Mouse (Mus musculus) T-helper 1 cell (primary cell): ENCODE results near the gene Fgfr2.

ENCODE experiments used
- in situ Hi-C: fragments of 300-600 bp; cut with MboI, MseI; formaldehyde crosslinking; loops from one replicate; pipeline ENCODE4 v1.15.1; 2025; ENCODE audit warnings: high pct_unique_total_duplicates

Fgfr2 gene

GRCm38 (mm10) chr7:132730510-132730909 is 392.6 kb downstream of the Fgfr2 start:
- in situ Hi-C loops = no loop called here

GRCm38 (mm10) chr7:132729093-132729831 is 393.9 kb downstream of the Fgfr2 start:
- in situ Hi-C loops = no loop called here

- in situ Hi-C loops = no loop called here
These were observed 396.9 kb downstream of the Fgfr2 start for GRCm38 (mm10) chr7:132726106-132726861.

- in situ Hi-C loops = no loop called here
These were observed 398.6 kb downstream of the Fgfr2 start for GRCm38 (mm10) chr7:132724501-132725062.

GRCm38 (mm10) chr7:132723906-132724305 is 399.2 kb downstream of the Fgfr2 start:
- in situ Hi-C loops = no loop called here

DNA sequence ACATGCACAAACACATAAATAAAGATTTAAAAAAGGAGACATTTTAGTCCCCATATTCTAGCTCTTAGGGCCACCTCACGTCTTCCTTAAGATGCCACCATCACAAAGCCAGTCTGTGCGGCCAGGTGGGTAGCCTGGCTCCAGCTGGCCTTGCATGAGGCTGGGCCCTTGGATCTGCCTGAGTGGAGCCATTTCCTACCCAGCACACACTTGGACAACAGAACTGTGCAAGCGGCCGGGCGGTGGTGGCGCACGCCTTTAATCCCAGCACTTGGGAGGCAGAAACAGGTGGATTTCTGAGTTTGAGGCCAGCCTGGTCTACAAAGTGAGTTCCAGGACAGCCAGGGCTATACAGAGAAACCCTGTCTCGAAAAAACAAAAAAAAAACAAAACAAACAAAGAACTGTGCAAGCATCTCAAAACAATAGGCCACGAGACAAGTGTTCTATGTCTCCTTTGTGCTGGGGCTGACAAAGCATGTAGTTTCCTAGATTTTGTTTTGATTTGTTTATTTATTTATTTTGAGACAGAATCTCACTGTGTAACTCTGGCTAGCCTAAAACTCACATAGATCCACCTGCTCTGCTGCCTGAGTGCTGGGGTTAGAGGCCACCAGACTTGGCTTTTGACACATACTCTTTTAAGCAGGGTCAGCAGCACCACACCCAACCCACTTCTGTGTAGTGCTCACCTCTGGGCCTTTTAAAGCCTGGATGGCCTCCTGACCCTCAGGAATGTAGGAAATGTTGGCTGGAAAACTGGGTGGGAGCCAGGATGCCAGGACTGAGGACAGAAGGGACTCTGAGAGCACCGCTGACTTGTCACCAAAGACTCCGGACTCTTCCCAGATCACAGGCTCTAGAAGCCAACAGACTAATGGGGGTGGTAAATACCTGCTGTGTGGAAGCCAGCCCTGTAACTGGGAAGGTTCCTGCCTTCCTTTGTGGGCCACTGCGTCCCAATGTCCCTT is 400.5 kb downstream of the Fgfr2 start:
- in situ Hi-C loops = no loop called here

DNA sequence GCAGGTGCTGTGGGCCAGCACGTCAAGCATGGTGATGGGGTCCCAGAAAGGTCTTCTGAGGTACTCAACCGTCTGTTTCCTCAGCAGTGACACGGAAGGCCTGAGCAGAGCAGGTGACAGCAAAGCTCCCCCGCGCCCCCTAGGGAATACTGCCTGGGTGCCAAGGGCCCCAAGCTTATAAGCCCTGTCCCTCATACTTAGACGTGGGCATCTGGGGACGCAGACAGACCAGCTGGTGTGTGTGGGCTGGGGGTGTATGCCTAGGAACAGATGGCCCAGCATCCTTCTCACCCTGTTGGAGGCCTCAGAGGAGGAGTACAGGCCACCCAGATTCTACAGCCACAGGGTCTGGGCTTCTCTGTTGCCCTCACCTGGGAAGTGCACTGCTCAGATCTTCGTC is 402.6 kb downstream of the Fgfr2 start:
- in situ Hi-C loops = no loop called here

DNA sequence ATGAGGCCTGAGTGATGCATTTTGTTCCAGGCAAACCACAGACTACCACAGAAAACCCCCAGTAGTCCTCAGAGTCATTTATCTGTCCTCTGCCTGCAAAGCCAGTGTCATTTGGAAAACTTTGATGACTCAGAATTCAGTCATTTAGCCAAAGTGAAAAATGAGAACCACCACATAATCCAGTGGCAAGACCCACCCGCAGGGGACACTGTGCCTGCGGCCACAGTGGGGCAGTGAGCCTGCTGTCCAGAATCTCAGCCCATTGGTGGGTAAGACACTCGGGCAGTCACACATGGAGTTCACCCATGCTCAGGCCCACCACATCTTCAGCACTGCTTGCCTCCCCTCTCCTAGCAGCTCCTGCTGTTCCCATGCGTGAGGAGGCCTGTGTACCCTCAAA is 403.6 kb downstream of the Fgfr2 start:
- in situ Hi-C loops = no loop called here

DNA sequence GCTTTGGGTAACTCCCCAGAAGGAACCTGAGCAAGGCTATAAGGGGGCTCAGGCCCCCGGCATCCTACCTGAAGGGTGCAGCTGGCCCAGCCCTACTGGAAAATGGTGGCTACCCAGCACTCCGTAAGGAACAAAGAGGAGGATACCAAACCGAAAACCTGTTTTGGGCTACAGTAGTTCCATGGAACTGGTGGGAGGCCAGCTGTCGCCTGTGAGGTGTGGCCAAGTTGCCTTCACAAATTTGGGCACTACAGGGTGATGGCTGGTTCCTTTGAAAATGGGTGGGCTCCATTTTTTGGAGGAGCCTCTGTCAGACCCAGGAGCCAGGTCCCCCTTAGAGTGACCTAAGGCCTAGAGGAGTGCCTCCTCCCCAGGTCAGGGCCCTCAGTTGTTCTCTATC is 407.9 kb downstream of the Fgfr2 start:
- in situ Hi-C loops = no loop called here

DNA sequence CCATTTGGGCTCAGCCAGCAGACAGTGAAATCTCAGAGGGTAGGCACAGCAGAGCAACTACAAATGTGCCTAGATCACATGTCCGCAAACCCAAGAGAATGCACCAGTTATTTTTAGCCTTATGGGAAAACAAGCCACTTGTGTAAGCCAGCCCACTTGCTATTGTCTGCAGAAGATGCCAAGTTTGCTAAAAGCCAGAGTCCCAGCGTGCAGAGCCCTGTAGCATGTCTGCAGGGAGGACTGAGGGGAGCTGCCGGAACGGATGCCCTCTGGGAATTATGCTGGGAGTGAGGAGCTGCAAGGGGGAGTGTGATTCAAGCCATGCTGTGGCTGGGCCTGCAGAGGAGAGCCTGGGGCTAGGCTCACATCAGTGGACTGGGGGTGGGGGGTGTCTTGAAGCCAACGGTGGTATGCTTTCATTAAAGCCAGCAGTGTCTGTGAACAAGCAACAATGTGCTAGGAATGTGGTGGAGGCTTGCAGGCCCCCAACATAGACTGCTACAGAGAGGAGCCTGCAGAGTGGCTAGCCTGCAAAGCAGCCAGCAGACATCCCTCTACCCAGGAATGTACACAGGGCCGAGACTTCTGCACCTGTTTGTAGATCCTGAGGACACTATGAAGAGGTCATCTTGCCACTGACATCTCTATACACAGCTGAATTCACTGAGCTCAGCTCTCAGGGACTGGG is 408.8 kb downstream of the Fgfr2 start:
- in situ Hi-C loops = no loop called here

DNA sequence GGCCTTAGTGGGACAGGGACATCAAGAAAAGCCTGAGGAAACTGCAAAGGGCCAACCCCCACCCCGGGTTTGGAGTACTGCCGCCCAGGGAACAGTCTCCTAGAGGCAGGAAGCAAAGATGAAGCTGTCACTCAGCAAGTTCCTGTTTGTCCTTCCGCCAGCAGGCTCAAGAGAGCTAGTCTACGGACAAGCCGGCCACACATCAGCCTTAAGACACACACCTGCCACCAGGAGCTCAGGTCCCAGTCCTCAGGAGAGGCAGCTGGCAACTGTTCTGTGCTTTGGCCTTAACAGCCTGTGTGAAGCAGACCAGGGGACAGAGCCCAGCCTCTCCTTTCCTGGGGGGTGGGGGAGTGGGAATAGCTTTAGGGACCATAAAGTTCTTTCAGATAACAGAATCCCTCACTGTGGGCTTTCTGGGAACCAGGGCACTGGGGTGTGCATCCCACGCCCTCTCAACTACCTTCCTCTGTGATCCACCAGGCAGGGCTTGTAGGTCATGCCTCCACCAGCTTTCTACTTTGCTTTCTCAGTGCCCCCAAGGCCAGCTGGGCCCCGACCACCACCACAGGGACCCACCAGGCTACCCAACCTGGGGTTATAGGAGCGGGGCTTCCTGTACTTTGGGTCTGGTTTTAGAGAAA is 409.5 kb downstream of the Fgfr2 start:
- in situ Hi-C loops = no loop called here

- in situ Hi-C loops = no loop called here
These were observed 410.2 kb downstream of the Fgfr2 start for GRCm38 (mm10) chr7:132712956-132713355.

DNA sequence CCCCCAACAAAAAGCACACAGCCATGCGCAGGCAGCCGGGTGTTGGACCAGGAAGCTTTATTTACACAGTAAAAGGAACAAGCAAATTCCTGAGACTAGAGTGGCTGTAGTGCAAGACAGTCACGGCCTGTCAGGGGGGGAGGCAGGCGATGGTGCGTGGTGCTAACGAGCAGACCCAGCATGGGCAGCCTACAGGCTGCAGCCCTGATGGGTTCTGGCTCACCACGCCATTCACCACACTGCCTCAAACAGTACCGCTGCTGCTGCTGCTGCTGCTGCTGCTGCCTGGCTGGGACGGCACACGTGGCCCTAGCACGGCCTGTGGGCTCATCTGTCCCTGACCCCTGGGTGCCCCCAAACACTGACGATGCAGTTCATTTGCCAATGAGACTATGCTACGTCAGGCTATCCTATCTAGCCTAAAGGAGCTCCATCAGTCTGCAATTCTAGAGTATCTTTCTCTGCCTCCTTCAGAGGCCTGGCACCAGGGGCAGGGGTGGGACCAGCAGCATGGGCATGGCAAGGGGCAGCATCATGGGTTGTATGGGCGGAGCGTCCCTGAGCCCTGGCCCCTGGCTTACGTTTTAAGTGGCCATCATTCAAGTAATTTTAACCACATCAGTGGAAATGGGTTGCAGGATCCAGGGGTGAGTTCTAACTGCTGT is 411.0 kb downstream of the Fgfr2 start:
- in situ Hi-C loops = no loop called here

- in situ Hi-C loops = no loop called here
These were observed 411.6 kb downstream of the Fgfr2 start for GRCm38 (mm10) chr7:132711579-132711978.

DNA sequence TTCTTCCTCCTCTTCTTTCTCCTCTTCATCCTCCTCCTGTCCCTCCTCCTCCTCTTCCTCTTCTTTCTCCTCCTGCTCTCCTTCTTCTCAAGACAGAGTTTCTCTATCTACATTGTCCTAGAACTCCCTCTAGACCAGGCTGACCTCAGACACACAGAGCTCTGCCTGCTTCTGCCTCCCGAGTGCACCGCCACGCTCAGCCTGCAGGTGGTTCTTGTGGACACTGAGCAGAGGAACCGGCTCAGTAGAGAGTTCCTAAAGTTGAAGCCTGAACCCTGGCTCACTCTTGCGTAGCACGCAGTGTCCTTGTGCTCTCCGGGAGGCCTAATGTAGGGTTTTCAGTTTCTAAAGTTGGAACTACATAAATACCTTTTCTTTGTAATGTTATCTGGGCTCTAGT is 418.0 kb downstream of the Fgfr2 start:
- in situ Hi-C loops = no loop called here

- in situ Hi-C loops = no loop called here
These were observed 418.8 kb downstream of the Fgfr2 start for GRCm38 (mm10) chr7:132704310-132704875.

DNA sequence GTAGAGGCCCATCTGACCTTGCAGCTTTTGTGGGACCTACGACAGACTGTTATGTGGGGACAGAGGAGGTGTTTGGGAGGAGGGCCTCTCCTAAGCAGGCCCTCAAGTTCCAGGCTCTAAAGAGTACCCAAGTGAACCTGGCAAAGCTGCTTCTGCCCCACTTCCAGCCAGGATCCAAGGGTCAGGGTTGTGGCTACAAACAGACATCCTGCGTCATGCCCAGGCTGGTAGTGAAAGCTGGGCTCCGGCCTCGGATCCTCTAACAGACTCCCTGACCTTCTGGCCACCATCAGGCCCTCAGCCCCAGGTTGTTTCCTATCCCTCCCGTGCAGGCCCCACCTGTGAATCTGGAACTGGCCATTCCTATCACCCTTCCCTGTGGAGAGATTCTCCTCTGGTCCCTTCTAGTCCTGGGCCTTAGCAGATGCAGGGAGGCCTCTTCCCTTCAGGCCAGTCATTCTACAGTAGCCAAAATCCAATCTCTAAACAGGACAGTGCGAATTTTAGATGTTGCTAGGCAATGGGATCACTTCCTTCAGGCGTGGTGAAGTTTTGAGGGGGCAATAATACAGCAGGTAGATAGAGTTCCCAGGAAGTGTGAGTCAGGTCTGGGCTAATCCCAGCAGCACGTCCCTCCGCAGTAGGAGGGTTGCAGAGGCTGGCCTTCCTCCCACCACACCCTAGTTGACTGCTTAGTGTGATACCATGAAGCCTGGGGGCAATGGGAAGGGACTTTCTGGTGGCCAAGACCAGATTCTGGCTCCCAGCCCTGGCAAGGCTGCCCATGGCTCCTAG is 419.4 kb downstream of the Fgfr2 start:
- in situ Hi-C loops = no loop called here

DNA sequence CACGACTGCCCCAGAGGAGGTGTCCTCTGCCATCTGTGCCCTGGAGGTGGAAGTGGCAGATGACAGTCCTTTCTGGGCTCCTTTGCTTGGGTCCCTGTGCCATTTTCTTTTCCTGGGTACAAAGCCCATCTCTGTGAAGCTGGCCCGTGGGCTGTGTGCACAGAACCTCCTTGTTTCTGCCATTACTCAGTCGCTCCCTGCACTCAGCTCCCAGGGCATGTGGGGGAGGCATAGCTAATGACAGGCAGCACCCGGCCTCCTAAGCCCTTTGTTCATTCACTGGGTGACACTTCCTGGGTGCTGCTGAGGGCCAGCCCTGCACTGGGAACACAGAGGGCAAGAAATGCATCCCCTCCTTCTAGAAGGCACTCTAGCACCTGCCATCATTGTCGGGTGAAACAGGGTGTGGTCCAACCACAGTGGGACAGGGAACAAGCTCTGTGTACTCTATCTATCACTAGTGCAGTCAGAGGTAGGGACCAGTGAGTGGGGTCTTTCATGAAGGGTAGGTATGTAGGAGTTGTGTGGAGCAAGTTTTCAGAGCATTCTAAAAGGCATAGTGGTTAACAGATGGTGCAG is 420.6 kb downstream of the Fgfr2 start:
- in situ Hi-C loops = no loop called here

DNA sequence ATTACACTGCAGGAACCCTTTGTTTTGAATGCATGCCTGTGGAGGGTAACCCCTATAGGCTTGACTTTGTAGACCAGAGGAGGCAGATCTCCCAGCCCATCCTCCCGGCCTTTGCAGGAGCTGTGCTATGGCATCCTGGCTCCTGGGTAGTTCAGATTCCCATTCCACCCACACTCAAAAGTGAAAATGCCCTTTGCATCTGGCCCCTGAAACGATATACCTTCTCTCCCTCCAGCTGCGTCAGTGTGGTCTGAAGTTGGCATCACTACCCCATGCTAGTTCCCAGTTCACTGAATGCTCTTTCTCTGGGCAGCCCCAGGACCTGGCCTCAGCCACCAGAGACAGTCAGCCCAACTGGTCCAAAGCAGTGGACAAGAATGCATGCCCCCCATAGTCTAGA is 421.1 kb downstream of the Fgfr2 start:
- in situ Hi-C loops = no loop called here
